Mouse (Mus musculus): ENCODE measurements at regions not wholly inside any gene's neighbourhood (a gene's known extent, or its start where the extent isn't known, plus 50 kb on each side); places are given as distances from the start of the nearest gene placed in this dataset.

DNA sequence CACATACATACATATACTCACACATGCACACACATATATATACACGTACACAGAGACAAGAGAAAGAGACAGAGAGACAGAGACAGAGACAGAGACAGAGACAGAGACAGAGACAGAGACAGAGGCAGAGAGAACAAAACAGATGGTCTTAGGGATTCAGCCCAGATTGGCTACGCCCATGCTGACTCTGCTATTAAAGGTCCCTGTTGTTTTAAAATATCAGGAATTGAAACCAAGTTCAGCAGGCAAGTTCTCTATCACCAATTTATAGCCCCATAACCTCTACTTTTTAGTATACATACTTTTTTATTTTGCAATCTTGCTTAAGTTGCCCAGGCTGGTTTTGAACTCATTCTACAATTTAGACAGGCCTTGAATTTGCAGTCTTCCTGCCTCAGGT is 115.9 kb downstream of the Zfp36l2 start:
- no peak for DNase-seq

- no peak for DNase-seq
Measured at GRCm38 (mm10) chr17:84070596-84070995, 117.2 kb downstream of the Zfp36l2 start.

DNA sequence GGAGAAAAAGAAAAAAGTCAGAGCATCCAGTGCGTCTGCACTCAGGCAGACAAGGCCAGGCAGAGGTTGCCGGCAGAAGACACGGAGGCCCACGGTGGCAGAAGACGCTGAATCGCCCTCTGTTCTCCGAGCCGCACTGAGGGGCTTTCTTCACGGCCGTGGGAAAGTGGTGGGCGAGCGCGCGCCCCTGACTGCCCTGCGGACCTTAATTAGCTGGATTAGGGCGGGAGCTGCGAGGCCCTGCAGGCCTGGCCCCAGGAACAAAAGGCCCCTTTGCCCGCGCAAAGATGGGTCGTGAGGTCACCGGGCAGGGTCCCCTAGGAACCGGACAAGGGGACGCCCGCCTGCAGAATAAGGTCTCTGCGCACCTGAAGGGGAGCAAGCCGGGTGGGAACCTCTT is 120.6 kb downstream of the Zfp36l2 start:
- DNase-seq = no peak

DNA sequence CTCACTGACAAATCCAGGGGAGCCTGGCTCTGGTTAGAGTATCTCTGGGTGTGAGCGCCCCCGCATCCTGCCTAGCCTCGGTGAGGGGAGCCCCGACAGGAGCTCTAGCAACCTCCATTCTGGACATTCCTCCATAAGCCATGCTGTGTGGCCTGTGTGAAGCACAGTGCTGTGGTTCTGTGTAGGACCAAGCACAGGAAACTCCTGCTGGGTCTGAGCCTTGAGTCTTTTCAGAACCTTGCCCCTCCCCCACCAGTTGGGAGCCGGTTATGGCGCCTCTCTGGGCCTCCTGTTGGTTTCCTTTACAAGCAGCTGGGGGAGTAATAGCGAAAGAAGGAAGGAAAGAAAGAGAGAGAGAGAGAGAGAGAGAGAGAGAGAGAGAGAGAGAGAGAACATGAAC is 124.0 kb downstream of the Zfp36l2 start:
- no peak for DNase-seq

DNA sequence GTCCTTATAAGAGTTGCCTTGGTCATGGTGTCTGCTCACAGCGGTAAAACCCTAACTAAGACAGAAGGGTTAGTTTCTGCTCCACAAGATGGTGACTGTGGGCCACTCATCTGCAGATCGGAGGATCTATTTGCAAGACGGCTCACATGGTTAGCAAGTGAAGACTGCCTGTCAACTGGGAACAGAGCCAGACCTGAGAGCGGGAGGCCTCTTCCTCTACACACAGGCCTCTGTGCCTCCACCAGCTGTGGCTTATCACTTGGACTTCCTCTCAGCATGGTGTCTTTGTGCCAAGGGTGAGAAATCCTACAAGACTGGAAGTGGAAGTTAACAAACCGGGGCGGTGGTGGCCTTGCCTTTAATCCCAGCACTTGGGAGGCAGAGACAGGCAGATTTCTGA is 126.1 kb downstream of the Zfp36l2 start:
- DNase-seq = no peak

DNA sequence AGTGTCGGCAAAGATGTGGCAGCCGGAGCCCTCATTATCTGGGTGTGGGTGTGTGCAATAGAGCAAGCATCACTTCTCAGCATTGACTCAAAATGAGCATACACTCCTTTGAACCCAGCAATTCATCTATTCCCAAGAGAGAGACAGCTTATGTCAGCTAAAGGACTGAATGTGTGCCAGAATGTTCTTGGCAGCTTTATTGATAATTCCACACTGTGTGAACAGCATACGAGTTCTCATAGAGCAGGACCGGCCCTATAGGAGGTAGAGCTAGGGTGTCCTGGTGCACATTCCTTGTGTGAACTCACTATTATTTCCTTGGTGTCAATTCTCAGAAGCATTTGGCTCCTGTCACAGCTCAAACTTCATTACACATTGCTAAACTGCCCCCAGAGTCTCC is 131.3 kb downstream of the Zfp36l2 start:
- DNase-seq = no peak

- DNase-seq = no peak
Measured at GRCm38 (mm10) chr17:84052437-84052836, 135.3 kb downstream of the Zfp36l2 start.

DNA sequence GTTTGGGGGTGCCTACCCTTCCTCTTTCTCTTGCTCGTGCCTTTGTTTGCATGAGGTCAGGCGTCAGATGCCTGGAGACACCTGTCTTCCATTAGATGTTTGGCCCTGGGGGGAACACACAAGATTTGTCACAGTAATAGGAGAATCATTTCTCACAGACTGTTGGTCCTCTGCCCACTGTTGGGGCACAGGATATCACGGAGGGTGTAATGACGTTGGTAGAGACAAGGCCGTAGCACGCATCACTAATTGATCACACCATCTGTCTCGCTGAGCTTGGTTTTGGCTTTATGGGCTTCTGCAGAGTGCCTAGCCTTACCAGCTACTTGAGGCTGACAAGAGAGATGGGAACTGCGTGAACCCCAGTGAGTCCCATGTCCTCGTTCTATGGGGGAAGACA is 136.5 kb downstream of the Zfp36l2 start:
- no peak for DNase-seq

DNA sequence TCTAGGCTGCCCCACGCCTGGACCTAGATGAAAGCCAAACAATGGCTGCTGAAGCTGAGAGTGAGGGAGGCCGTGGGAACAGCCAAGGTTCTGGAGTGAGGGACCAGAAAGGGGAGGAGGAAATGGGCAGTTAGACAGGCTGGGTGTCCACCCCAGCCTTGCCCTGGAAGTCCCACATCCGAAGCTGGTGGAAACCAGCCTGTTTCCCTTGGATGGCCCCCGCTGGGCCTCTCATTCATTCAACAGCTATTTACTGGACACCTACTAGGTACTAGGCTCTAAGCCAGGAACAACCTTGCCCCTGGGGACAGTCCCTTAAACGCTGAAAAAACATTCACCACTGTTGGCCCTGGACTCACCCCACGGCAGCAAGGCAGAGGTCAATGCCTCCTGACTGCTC is 139.2 kb downstream of the Zfp36l2 start:
- no peak for DNase-seq

DNA sequence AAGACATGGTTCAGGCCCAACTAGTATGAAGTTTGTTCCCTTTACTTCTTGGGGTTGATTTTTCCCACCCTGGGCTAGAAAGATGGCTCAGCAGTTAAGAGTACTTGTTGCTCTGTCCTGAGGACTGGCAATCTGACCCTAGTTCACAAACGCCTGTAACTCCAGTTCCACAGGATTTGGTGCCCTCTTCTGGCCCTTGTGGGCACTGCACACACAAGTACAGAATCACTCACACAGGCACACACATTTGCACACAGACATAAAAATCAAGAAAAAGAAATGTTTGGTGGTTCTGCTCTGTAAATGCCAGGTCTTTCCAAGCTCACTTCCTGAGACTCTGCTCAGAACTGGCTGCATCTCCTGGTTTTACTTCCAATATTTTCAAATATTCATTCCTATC is 140.2 kb downstream of the Zfp36l2 start:
- DNase-seq = no peak

- no peak for DNase-seq
Measured at GRCm38 (mm10) chr17:84045812-84046211, 141.9 kb downstream of the Zfp36l2 start.

DNA sequence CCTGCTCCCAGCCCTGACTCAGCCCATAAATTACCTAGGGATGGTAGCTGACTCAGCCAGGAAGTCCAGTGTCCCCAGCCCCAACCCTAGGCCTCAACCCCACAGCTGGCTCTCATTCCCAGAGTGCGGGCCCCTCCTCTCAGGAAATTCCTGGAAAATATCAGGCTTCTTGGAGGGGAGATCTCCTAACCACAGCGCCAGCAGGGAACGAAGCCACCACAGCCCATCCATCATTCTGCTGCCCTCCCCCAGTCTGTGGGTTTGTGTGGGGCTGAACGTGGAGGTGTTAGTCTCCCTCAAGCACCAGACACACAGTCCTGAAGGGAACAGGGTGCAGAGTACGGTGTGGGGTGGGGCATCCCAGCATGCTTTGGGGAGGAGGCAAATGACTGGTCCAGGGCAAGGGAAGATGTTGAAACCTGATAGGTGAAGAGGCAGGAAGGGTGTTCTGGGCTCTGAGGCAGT is 143.2 kb downstream of the Zfp36l2 start:
- DNase-seq = no peak

DNA sequence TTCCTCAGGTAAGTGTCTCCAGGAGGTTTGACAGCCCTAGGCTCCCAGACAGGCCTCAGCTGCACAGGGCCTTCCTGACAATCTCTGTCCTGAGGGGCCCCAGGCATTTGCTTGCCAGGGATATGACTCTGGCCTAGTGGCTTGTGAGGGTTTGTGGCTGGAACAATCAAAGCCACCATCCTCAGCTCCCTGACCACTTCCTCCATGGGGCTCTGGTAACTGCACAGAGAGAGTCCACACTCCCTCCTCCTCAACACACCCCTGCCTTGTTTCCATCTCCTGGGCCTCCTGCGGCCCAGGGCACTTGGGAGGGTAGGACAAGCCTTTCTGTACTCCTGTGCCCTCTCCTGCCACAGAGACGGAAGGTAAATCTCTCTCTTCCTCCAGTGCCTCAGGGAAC is 144.6 kb downstream of the Zfp36l2 start:
- DNase-seq = no peak

- no peak for DNase-seq
Measured at GRCm38 (mm10) chr17:84039444-84039843, 148.3 kb downstream of the Zfp36l2 start.

DNA sequence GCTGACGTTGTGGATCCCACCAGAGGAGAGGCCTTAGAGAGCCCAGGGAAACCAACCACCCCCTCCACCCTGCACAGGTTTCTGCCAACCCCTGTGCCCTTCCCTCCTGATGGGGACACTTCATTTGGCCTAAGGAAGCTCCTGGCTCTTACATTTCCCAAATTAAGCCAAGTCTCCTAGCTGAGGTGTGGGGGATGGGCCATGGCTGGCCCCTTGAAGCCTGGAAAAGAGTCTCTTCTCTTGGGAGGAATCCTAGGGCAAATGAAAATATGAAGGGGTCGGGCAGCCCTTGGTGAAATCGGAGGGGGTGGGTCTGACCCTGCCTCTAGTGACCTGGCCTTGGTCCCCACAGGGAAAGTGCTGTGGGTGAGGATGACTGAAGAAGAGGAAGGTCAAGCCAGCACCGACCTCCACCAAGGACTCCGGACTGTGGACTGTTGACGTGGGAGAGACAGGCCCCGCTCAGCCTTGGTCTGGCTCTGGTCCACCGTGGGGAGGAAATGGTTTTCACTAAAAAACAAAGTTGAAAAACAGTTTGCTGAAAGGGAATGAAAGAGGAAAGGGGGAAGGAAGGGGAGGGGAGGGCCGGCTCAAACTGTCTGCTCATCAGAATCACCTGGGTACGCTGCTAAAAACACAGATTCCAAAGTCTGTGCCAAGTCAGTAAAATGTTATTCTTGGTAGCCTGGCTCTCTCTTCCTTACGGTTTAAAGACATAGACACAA is 150.0 kb downstream of the Zfp36l2 start:
- DNase-seq = no peak

DNA sequence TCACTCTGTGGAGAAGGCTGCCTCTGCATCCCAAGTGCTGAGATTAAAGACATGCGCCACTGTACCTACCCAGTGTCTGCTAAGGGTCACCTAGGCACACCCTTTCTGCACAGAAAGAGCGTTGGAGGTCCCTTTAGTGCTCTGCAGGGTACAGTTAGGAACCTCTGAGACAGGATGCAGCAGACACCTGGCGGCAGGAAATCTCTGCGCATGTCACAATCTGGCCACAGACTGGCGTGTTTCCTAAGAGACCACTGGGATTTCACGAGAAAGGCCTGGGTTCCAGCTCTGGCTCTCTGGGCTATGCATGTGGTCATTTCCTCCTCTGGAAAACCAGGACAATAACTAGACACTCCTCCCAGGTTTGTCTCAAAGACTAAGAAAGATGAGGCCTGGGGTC is 151.7 kb downstream of the Zfp36l2 start:
- no peak for DNase-seq

DNA sequence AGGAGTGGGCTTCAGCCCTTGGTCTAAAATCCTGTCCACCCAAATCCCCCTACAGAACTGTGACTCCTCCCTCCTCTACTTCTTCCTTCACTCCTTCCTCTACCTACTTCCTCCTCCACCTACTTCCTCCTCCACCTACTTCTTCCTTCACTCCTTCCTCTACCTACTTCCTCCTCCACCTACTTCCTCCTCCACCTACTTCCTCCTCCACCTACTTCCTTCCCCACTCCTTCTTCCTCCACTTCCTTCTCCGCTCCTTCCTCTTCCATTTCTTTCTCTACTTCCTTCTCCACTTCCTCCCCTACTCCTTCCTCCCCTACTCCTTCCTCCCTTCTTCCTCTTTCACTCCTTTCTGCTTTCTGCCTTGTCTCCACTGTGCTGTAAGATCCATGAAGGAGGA is 152.9 kb downstream of the Zfp36l2 start:
- DNase-seq = no peak

GRCm38 (mm10) chr17:84032441-84032840 is 155.3 kb downstream of the Zfp36l2 start:
- no peak for DNase-seq

GRCm38 (mm10) chr17:84031833-84032232 is 155.9 kb downstream of the Zfp36l2 start:
- no peak for DNase-seq

DNA sequence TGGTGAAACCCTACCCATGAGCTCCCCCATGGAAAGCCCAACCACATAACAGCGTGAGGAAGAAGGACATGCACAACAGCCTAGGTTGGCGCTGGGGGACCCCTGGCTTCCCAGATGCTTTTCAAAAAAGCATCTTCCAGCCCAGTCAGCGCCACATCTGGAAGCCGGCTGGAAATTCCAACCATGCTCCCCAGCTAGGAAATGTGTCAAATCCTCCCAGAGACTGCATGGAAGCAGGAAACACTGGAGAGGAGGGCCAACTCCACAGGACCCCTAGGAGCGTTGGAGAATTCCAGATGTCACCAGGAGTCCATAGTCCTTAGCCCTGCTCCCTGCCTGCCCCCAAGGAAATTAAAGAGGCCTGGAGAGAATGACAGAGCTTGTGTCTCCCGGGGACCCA is 156.4 kb downstream of the Zfp36l2 start:
- DNase-seq = no peak

DNA sequence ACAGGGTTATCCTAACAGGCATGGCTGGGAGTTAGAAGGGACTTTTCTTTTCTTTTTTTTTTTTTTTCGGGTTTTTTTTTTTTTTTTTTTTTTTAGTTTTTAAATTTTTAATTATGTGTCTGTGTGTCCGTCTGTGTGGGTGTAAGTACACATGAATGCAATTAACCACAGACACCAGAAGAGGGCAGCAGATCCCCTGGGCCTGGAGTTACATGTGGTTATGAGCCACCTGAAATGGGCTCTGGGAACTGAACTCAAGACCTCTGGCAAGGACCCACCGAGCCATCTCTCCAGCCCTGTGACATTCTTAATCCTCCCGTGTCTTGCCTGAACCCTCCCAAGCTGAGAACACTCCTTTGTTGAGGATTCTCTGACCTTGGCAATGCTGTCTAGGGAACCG is 157.0 kb downstream of the Zfp36l2 start:
- DNase-seq = no peak

DNA sequence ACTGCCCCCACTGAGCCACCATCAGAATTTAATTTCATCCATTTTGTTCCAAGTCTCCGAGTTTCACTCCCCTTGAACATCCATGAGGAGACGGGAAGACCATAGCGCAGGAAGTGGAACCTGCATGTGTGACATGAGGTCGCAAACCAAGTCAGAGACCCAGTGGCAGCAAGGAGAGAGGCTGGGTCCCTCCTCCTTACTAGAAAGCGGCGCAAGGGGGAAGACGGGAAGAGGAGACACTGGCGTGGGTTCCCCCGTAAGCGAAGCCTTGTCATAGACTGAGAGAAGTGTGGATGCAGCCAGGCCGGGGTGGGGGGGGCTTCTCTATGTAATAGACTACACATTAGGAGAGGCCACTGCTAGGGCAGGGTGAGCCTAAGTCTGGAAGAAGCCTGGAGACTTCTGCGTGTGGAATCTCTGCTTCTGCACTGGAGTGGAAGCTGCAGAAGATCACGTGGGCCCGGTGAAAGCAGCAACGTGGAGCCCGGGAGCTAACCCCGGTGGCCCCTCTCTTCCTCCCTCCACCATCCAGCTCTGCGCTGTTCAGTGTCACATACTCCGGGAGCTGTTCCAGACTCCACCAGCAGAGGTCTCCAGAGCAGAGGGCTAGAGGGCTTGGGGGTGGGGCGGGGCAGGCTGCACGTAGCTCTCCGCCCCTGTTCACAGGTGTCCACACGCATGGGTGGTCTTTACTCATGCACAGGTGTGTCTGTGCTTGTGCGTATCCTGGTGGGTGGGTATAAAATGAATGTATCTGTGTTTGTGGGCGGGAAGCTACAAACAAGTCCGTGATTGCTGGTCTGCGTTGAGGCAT is 159.4 kb downstream of the Zfp36l2 start:
- peak; percentile 83 to 93 for DNase-seq

DNA sequence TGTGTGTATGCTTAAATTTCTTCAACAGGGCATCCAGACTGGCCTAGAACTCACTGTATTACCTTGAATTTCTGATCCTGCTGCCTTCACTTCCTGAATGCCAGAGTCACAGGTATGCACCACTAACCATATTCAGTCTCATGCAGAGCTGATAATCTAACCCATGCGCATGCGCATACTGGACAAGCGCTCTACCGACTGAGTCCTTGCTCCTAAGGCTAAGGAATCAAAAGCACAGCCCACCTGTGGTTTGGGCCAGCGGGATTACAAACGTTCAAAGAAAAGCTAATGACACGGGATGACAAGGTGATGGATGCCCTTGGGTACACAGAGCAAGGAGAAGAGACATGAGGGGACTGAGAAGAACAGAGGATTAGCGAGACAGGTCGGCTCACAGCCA is 160.5 kb downstream of the Zfp36l2 start:
- DNase-seq = no peak

- DNase-seq = peak; percentile 27 to 48
Measured at GRCm38 (mm10) chr17:84026110-84026509, 161.6 kb downstream of the Zfp36l2 start.

Measured in cerebellum, postnatal 25 days (tissue).